Mouse (Mus musculus): Measurements from ENCODE around the gene Cdc42ep4. TPM values are rescaled to one million over a fixed set of nuclear protein-coding genes. Genes with fewer than 3 reads are reported as not detected.

Cdc42ep4 gene
- polyA plus RNA-seq, 1 experiment: 13.3 TPM

DNA sequence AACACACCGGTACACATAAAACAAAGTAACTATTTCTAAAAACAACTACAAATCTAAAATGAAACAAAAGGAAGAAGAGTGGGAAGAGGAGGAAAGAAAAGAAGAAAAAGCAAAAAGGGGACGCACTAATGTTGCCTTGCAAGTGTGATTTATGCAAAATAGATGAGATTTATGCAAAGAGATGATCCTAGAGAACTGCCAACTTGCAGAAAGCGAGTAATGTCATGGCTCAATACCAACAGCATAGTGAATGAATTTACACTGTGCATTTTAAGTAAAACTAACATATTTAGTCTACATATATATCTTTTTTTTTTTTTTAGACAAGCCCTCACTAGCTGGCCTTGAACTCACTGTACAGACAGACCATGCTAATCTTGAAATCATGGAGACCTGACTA is 23.1 kb upstream of the Cdc42ep4 start:
- Histone ChIP-seq H3K4me2 (ENCODE audit: low read depth) (no peak overlapping the region), H3K27me3 (ENCODE audit: control insufficient read depth, insufficient read depth, insufficient read length) (no peaks in the 10 kb centered on the region), H3K79me2 (ENCODE audit: control insufficient read depth, insufficient read depth) (no peaks in the 10 kb centered on the region), H3K36me3 (ENCODE audit: control insufficient read depth, insufficient read depth) (no peaks in the 10 kb centered on the region), H3K4me3 (no peak overlapping the region), H3ac (ENCODE audit: control insufficient read depth, insufficient read length) (no peak overlapping the region)
- TF ChIP-seq REST (IDR thresholded peaks at IDR 0.05; ENCODE audit: insufficient read depth, insufficient read length) (no peak), POLR2A (IDR thresholded peaks at IDR 0.05; ENCODE audit: insufficient read length, low read depth) (no peak), E2F4 (IDR thresholded peaks at IDR 0.05; ENCODE audit: insufficient read depth) (no peak), TCF3 (IDR thresholded peaks at IDR 0.05; ENCODE audit: insufficient read length, low read depth) (no peak), MYOD1 (IDR thresholded peaks at IDR 0.05; ENCODE audit: control insufficient read depth in 1 of 3, insufficient read length in 2 of 3, low read depth in 2 of 3) (no peak), MAX (IDR thresholded peaks at IDR 0.05; ENCODE audit: low read depth) (no peak), TCF12 (IDR thresholded peaks at IDR 0.05; ENCODE audit: insufficient read depth, poor library complexity, severe bottlenecking) (no peak), SRF (IDR thresholded peaks at IDR 0.05; ENCODE audit: control insufficient read depth, insufficient read length, low read depth) (no peak), MYOG (IDR thresholded peaks at IDR 0.05; ENCODE audit: control insufficient read depth in 1 of 3, insufficient read depth in 1 of 3, insufficient read length in 2 of 3, low read depth in 2 of 3) (no peak), USF1 (IDR thresholded peaks at IDR 0.05; ENCODE audit: low read depth) (no peak), POLR2AphosphoS2 (IDR thresholded peaks at IDR 0.05; ENCODE audit: insufficient read length, low read depth) (no peak), CEBPB (IDR thresholded peaks at IDR 0.05; ENCODE audit: insufficient read depth, poor library complexity, severe bottlenecking) (no peak)

DNA sequence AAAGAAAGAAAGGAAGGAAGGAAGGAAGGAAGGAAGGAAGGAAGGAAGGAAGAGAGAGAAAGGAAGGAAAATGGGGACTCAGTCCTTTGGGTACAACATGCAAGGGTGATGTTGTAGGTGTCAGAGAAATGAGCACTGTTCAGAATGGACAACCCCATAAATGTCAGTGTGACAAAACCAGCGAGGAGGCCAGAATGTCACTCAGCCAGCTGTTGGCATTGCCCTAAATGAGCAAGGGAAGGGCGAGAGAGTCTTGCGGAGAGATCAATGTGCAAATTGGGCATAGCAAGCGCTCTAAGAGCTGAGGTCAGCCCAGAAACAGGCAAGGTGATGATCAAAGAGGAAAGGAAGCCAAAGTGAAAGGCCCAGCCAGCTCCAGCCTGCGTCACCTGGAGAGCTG is 21.5 kb upstream of the Cdc42ep4 start:
- Histone ChIP-seq H3K36me3 (ENCODE audit: control insufficient read depth, insufficient read depth) (no peaks in the 10 kb centered on the region), H3ac (ENCODE audit: control insufficient read depth, insufficient read length) (no peak overlapping the region), H3K4me2 (ENCODE audit: low read depth) (no peak overlapping the region), H3K79me2 (ENCODE audit: control insufficient read depth, insufficient read depth) (no peaks in the 10 kb centered on the region), H3K27me3 (ENCODE audit: control insufficient read depth, insufficient read depth, insufficient read length) (no peaks in the 10 kb centered on the region), H3K4me3 (no peak overlapping the region)
- TF ChIP-seq REST (IDR thresholded peaks at IDR 0.05; ENCODE audit: insufficient read depth, insufficient read length) (no peak), E2F4 (IDR thresholded peaks at IDR 0.05; ENCODE audit: insufficient read depth) (no peak), TCF12 (IDR thresholded peaks at IDR 0.05; ENCODE audit: insufficient read depth, poor library complexity, severe bottlenecking) (no peak), POLR2AphosphoS2 (IDR thresholded peaks at IDR 0.05; ENCODE audit: insufficient read length, low read depth) (no peak)

DNA sequence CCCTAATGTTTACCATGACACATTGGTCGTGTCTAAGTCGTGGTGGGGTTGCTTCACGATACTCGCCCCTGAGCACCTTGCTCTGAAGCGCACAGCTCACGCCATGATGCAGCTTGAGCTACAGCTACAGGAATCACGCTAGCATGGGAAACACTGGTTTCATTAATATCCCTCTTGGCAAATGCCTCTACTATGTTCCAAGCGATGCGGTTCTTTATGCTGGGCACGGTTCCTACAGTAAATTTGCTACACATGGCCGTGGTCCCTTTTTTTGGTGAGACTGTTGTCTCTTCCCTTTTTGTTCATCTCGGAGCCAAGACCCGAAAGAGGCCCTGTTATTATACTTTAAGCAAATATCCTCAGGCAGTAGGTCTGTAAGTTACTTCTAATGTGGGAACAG is 19.5 kb upstream of the Cdc42ep4 start:
- Histone ChIP-seq H3ac (ENCODE audit: control insufficient read depth, insufficient read length) (no peak overlapping the region), H3K79me2 (ENCODE audit: control insufficient read depth, insufficient read depth) (no peaks in the 10 kb centered on the region), H3K36me3 (ENCODE audit: control insufficient read depth, insufficient read depth) (no peaks in the 10 kb centered on the region), H3K27me3 (ENCODE audit: control insufficient read depth, insufficient read depth, insufficient read length) (no peaks in the 10 kb centered on the region), H3K4me2 (ENCODE audit: low read depth) (no peak overlapping the region), H3K4me3 (no peak overlapping the region)
- TF ChIP-seq TCF3 (IDR thresholded peaks at IDR 0.05; ENCODE audit: insufficient read length, low read depth) (no peak), REST (IDR thresholded peaks at IDR 0.05; ENCODE audit: insufficient read depth, insufficient read length) (no peak), MAX (IDR thresholded peaks at IDR 0.05; ENCODE audit: low read depth) (no peak), TCF12 (IDR thresholded peaks at IDR 0.05; ENCODE audit: insufficient read depth, poor library complexity, severe bottlenecking) (no peak), SRF (IDR thresholded peaks at IDR 0.05; ENCODE audit: control insufficient read depth, insufficient read length, low read depth) (no peak), E2F4 (IDR thresholded peaks at IDR 0.05; ENCODE audit: insufficient read depth) (no peak), MYOG (IDR thresholded peaks at IDR 0.05; ENCODE audit: control insufficient read depth in 1 of 3, insufficient read depth in 1 of 3, insufficient read length in 2 of 3, low read depth in 2 of 3) (no peak), USF1 (IDR thresholded peaks at IDR 0.05; ENCODE audit: low read depth) (no peak)

DNA sequence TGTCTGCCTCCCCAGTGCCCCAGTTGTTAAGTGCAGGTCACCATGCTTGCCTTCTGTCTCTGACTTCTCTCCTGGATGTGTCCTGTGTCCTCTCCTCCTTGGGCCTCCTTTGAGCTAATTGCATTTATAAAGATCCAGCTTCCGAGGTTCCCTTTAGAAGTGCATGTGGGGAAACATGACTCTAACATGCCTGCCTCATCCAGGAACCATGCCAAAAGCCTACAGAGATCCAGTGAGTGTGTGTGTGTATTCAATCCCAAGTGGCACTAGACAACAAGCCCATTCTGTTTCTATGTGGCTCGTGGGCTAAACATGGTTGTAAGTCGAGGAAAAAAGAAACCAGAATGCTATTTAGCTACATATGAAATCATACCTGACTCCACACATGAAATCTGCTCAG is 16.7 kb upstream of the Cdc42ep4 start:
- no peaks in the 10 kb centered on the region for H3K79me2 ChIP-seq (ENCODE audit: control insufficient read depth, insufficient read depth)
- H3K36me3 ChIP-seq (ENCODE audit: control insufficient read depth, insufficient read depth): no peaks in the 10 kb centered on the region
- no peak overlapping the region for H3ac ChIP-seq (ENCODE audit: control insufficient read depth, insufficient read length)
- no peaks in the 10 kb centered on the region for H3K27me3 ChIP-seq (ENCODE audit: control insufficient read depth, insufficient read depth, insufficient read length)
- TF ChIP-seq SRF (IDR thresholded peaks at IDR 0.05; ENCODE audit: control insufficient read depth, insufficient read length, low read depth) (no peak), REST (IDR thresholded peaks at IDR 0.05; ENCODE audit: insufficient read depth, insufficient read length) (no peak), MAX (IDR thresholded peaks at IDR 0.05; ENCODE audit: low read depth) (no peak), POLR2AphosphoS2 (IDR thresholded peaks at IDR 0.05; ENCODE audit: insufficient read length, low read depth) (no peak), TCF3 (IDR thresholded peaks at IDR 0.05; ENCODE audit: insufficient read length, low read depth) (no peak), E2F4 (IDR thresholded peaks at IDR 0.05; ENCODE audit: insufficient read depth) (no peak), USF1 (IDR thresholded peaks at IDR 0.05; ENCODE audit: low read depth) (no peak), POLR2A (IDR thresholded peaks at IDR 0.05; ENCODE audit: insufficient read length, low read depth) (no peak), MYOD1 (IDR thresholded peaks at IDR 0.05; ENCODE audit: control insufficient read depth in 1 of 3, insufficient read length in 2 of 3, low read depth in 2 of 3) (no peak), TCF12 (IDR thresholded peaks at IDR 0.05; ENCODE audit: insufficient read depth, poor library complexity, severe bottlenecking) (no peak), MYOG (IDR thresholded peaks at IDR 0.05; ENCODE audit: control insufficient read depth in 1 of 3, insufficient read depth in 1 of 3, insufficient read length in 2 of 3, low read depth in 2 of 3) (no peak), CEBPB (IDR thresholded peaks at IDR 0.05; ENCODE audit: insufficient read depth, poor library complexity, severe bottlenecking) (no peak)
- H3K4me3 ChIP-seq: no peak overlapping the region
- H3K4me2 ChIP-seq (ENCODE audit: low read depth): no peak overlapping the region

DNA sequence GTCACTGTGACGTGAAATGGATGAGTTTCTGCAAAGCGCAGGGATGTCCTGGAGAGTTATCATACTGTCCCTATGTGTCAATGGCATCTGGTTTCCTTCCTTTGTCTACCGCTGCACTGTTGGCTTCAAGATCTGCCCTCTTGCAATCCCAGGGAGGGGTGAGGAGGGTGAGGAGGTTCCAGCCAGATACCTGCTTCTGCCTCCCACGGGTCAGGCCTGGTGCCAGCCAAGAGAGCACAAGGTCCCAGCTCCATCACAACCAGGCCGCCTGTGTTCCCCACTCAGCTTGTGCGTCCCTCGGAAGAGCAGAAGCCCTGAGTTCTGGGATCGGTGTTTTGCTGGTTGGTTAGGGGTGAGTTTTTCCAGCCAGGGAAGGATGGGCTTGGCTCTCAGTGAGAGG is 15.6 kb upstream of the Cdc42ep4 start:
- Histone ChIP-seq H3K79me2 (ENCODE audit: control insufficient read depth, insufficient read depth) (no peaks in the 10 kb centered on the region), H3K4me2 (ENCODE audit: low read depth) (no peak overlapping the region), H3ac (ENCODE audit: control insufficient read depth, insufficient read length) (no peak overlapping the region), H3K4me3 (no peak overlapping the region), H3K27me3 (ENCODE audit: control insufficient read depth, insufficient read depth, insufficient read length) (no peaks in the 10 kb centered on the region), H3K36me3 (ENCODE audit: control insufficient read depth, insufficient read depth) (no peaks in the 10 kb centered on the region)
- TF ChIP-seq SRF (IDR thresholded peaks at IDR 0.05; ENCODE audit: control insufficient read depth, insufficient read length, low read depth): no peak
- no peak for TF ChIP-seq TCF12 (IDR thresholded peaks at IDR 0.05; ENCODE audit: insufficient read depth, poor library complexity, severe bottlenecking)
- no peak for TF ChIP-seq POLR2AphosphoS2 (IDR thresholded peaks at IDR 0.05; ENCODE audit: insufficient read length, low read depth)
- no peak for TF ChIP-seq E2F4 (IDR thresholded peaks at IDR 0.05; ENCODE audit: insufficient read depth)
- TF ChIP-seq REST (IDR thresholded peaks at IDR 0.05; ENCODE audit: insufficient read depth, insufficient read length): no peak

Measured in myocyte (in vitro differentiated cells).